Mouse (Mus musculus): Measurements from ENCODE around the gene Vmn1r10. TPM values are rescaled to one million over a fixed set of nuclear protein-coding genes. Genes with fewer than 3 reads are reported as not detected.

Gene Vmn1r10
- not detected for total RNA-seq (2022)

GRCm38 (mm10) chr6:57109154-57109553 is at the start of gene Vmn1r10:
Gene Vmn1r10, plus strand, starts transcription at chr6:57109454.
- DNase-seq (ENCODE audit: low spot score in 2 of 2) = no peak

- DNase-seq (ENCODE audit: low spot score in 2 of 2) = no peak
Observed at GRCm38 (mm10) chr6:57063730-57064129, 45.5 kb upstream of the Vmn1r10 start.

- DNase-seq (ENCODE audit: low spot score in 2 of 2) = no peak
Observed at GRCm38 (mm10) chr6:57066487-57066886, 42.8 kb upstream of the Vmn1r10 start, which contains the start of gene Vmn1r9. Gene Vmn1r9, plus strand, starts transcription at chr6:57066787.

GRCm38 (mm10) chr6:57106358-57106757 is 2.9 kb upstream of the Vmn1r10 start:
- no peak for DNase-seq (ENCODE audit: low spot score in 2 of 2)

- DNase-seq (ENCODE audit: low spot score in 2 of 2) = no peak
Observed at GRCm38 (mm10) chr6:57133155-57133554, 23.9 kb downstream of the Vmn1r10 start, which contains the start of gene Vmn1r11. Gene Vmn1r11, plus strand, starts transcription at chr6:57133455.

- DNase-seq (ENCODE audit: low spot score in 2 of 2) = no peak
Observed at GRCm38 (mm10) chr6:57156619-57157018, 47.4 kb downstream of the Vmn1r10 start, which contains the start of gene Vmn1r12. Gene Vmn1r12, plus strand, starts transcription at chr6:57156919.

Other genes starting within 250 kb of the Vmn1r10 start
- 10 to 100 TPM; 42.6 to 57.6 (median 54.1) TPM for gene Nt5c3, start 185.5 kb upstream of the Vmn1r10 start, total RNA-seq (2022)
- under 1 TPM in 1 of 4 experiments, not detected in 3; 0.19 TPM for gene Vmn1r4, start 185.4 kb upstream of the Vmn1r10 start, total RNA-seq (2022)
- gene Vmn1r5, start 139.2 kb upstream of the Vmn1r10 start, total RNA-seq (2022) = not detected
- gene Vmn1r6, start 112.2 kb upstream of the Vmn1r10 start, total RNA-seq (2022) = not detected
- not detected for gene Vmn1r7, start 84.1 kb upstream of the Vmn1r10 start, total RNA-seq (2022)
- gene Vmn1r8, start 77.2 kb upstream of the Vmn1r10 start, total RNA-seq (2022) = not detected
- gene Vmn1r9, start 42.7 kb upstream of the Vmn1r10 start, total RNA-seq (2022) = not detected
- gene Vmn1r11, start 24.0 kb downstream of the Vmn1r10 start, total RNA-seq (2022) = not detected
- not detected for gene Vmn1r12, start 47.5 kb downstream of the Vmn1r10 start, total RNA-seq (2022)
- not detected for gene Vmn1r13, start 93.8 kb downstream of the Vmn1r10 start, total RNA-seq (2022)
- gene Vmn1r14, start 122.2 kb downstream of the Vmn1r10 start, total RNA-seq (2022) = not detected
- not detected for gene Vmn1r15, start 148.5 kb downstream of the Vmn1r10 start, total RNA-seq (2022)
- not detected for gene Vmn1r16, start 220.0 kb downstream of the Vmn1r10 start, total RNA-seq (2022)

All from gastrocnemius, adult 8-10 months (tissue).